Mouse (Mus musculus): ENCODE results near the gene Mdh1b. TPM values are rescaled to one million over a fixed set of nuclear protein-coding genes. Genes with fewer than 3 reads are reported as not detected.

Mdh1b gene
- polyA plus RNA-seq, 1 experiment from 2014 or later: 0.23 TPM

- 0 out of 2 replicates have a peak, but pooled peaks cover 3% of the 10 kb centered on the region for H3K9me3 ChIP-seq (replicated peaks)
- ATAC-seq (replicated peaks; ENCODE audit: low FRiP score): no peak
- H3K4me2 ChIP-seq: no peak overlapping the region
- H3K9ac ChIP-seq: no peak overlapping the region
- no peak overlapping the region for H3K4me3 ChIP-seq (replicated peaks)
- H3K4me1 ChIP-seq: 0 out of 2 replicates have a peak, but pooled peaks cover 2% of the 10 kb centered on the region
- WGBS: 76% methylated on average over 3 of the region's 3 CpGs
- no peaks in the 10 kb centered on the region for H3K36me3 ChIP-seq
- H3K27ac ChIP-seq: no peak overlapping the region
- no peaks in the 10 kb centered on the region for H3K27me3 ChIP-seq
Observed at GRCm38 (mm10) chr1:63708876-63709275, 21.2 kb downstream of the Mdh1b start.

GRCm38 (mm10) chr1:63705733-63706132, 24.4 kb downstream of the Mdh1b start:
- H3K4me2 ChIP-seq: peak overlapping the region; percentile 33
- no peak overlapping the region for H3K4me3 ChIP-seq (replicated peaks)
- no peak for ATAC-seq (replicated peaks; ENCODE audit: low FRiP score)
- no peaks in the 10 kb centered on the region for H3K27me3 ChIP-seq
- H3K9me3 ChIP-seq (replicated peaks): 0 out of 2 replicates have a peak, but pooled peaks cover 3% of the 10 kb centered on the region
- 0 out of 2 replicates have a peak, but pooled peaks cover 2% of the 10 kb centered on the region for H3K4me1 ChIP-seq
- no peak overlapping the region for H3K9ac ChIP-seq
- 57% methylated on average over 5 of the region's 5 CpGs for WGBS
- H3K27ac ChIP-seq: no peak overlapping the region
- no peaks in the 10 kb centered on the region for H3K36me3 ChIP-seq

GRCm38 (mm10) chr1:63696861-63697260, 33.3 kb downstream of the Mdh1b start:
- Histone ChIP-seq H3K9me3 (replicated peaks) (no peaks in the 10 kb centered on the region), H3K27me3 (no peaks in the 10 kb centered on the region), H3K4me1 (no peaks in the 10 kb centered on the region), H3K4me2 (no peak overlapping the region), H3K36me3 (no peaks in the 10 kb centered on the region), H3K27ac (no peak overlapping the region), H3K4me3 (replicated peaks) (no peak overlapping the region), H3K9ac (no peak overlapping the region)
- WGBS: 76% methylated on average over 3 of the region's 3 CpGs
- no peak for ATAC-seq (replicated peaks; ENCODE audit: low FRiP score)

- Histone ChIP-seq H3K9ac (no peak within 1 kb of the TSS), H3K27me3 (no peaks in the 10 kb centered on the region), H3K4me3 (replicated peaks) (no peak within 1 kb of the TSS), H3K4me2 (no peak within 1 kb of the TSS), H3K9me3 (replicated peaks) (no peaks in the 10 kb centered on the region), H3K36me3 (no peaks in the 10 kb centered on the region), H3K27ac (no peak within 1 kb of the TSS), H3K4me1 (no peaks in the 10 kb centered on the region)
- WGBS: 85% methylated on average over 4 of the region's 4 CpGs
- no peak for ATAC-seq (replicated peaks; ENCODE audit: low FRiP score)
Observed at GRCm38 (mm10) chr1:63686827-63687226, 43.3 kb downstream of the Mdh1b start, which contains the start of gene Dytn. Dytn (minus strand) TSS chr1:63686927.

GRCm38 (mm10) chr1:63675975-63676374, 54.1 kb downstream of the Mdh1b start:
- Histone ChIP-seq H3K9me3 (replicated peaks) (no peaks in the 10 kb centered on the region), H3K27me3 (no peaks in the 10 kb centered on the region), H3K9ac (no peak overlapping the region), H3K4me3 (replicated peaks) (no peak overlapping the region), H3K4me2 (no peak overlapping the region), H3K4me1 (no peaks in the 10 kb centered on the region), H3K36me3 (no peaks in the 10 kb centered on the region), H3K27ac (no peak overlapping the region)
- no peak for ATAC-seq (replicated peaks; ENCODE audit: low FRiP score)
- WGBS: 86% methylated on average over 3 of the region's 3 CpGs

- no peaks in the 10 kb centered on the region for H3K36me3 ChIP-seq
- H3K4me1 ChIP-seq: no peaks in the 10 kb centered on the region
- no peak overlapping the region for H3K27ac ChIP-seq
- peak overlapping the region; percentile 19; the same call in 1 of the 2 replicates for H3K4me2 ChIP-seq
- peaks cover 13% of the 10 kb centered on the region; the same call in 1 of the 2 replicates for H3K27me3 ChIP-seq
- no peak overlapping the region for H3K4me3 ChIP-seq (replicated peaks)
- no peak overlapping the region for H3K9ac ChIP-seq
- 0 out of 2 replicates have a peak, but pooled peaks have one; percentile 54 for ATAC-seq (replicated peaks; ENCODE audit: low FRiP score)
- no peaks in the 10 kb centered on the region for H3K9me3 ChIP-seq (replicated peaks)
- 5% methylated on average over 3 of the region's 3 CpGs for WGBS
Observed at GRCm38 (mm10) chr1:63668852-63669160, 61.3 kb downstream of the Mdh1b start.

- 29% methylated on average over 13 of the region's 13 CpGs for WGBS
- peaks cover 13% of the 10 kb centered on the region; the same call in 1 of the 2 replicates for H3K27me3 ChIP-seq
- no peak overlapping the region for H3K9ac ChIP-seq
- peak overlapping the region; percentile 19; the same call in 1 of the 2 replicates for H3K4me2 ChIP-seq
- no peak overlapping the region for H3K27ac ChIP-seq
- no peaks in the 10 kb centered on the region for H3K4me1 ChIP-seq
- H3K9me3 ChIP-seq (replicated peaks): no peaks in the 10 kb centered on the region
- H3K4me3 ChIP-seq (replicated peaks): no peak overlapping the region
- no peaks in the 10 kb centered on the region for H3K36me3 ChIP-seq
- ATAC-seq (replicated peaks; ENCODE audit: low FRiP score): no peak
Observed at GRCm38 (mm10) chr1:63667949-63668851, 61.9 kb downstream of the Mdh1b start.

- 33% methylated on average over 9 of the region's 9 CpGs for WGBS
- H3K9ac ChIP-seq: no peak overlapping the region
Observed at GRCm38 (mm10) chr1:63667201-63667948, 62.7 kb downstream of the Mdh1b start.

GRCm38 (mm10) chr1:63666089-63666488, 64.0 kb downstream of the Mdh1b start:
- no peaks in the 10 kb centered on the region for H3K9me3 ChIP-seq (replicated peaks)
- no peaks in the 10 kb centered on the region for H3K4me1 ChIP-seq
- ATAC-seq (replicated peaks; ENCODE audit: low FRiP score): no peak
- no peak overlapping the region for H3K4me3 ChIP-seq (replicated peaks)
- WGBS: 89% methylated on average over 2 of the region's 2 CpGs
- no peaks in the 10 kb centered on the region for H3K36me3 ChIP-seq
- H3K27me3 ChIP-seq: peaks cover 13% of the 10 kb centered on the region; the same call in 1 of the 2 replicates
- no peak overlapping the region for H3K9ac ChIP-seq
- H3K4me2 ChIP-seq: no peak overlapping the region
- H3K27ac ChIP-seq: no peak overlapping the region

More at GRCm38 (mm10) chr1:63667201-63667948, 62.7 kb downstream of the Mdh1b start:
- Histone ChIP-seq H3K4me1 (no peaks in the 10 kb centered on the region), H3K27ac (no peak overlapping the region), H3K4me2 (no peak overlapping the region), H3K4me3 (replicated peaks) (no peak overlapping the region), H3K36me3 (no peaks in the 10 kb centered on the region), H3K9me3 (replicated peaks) (no peaks in the 10 kb centered on the region), H3K27me3 (peaks cover 13% of the 10 kb centered on the region; the same call in 1 of the 2 replicates)
- ATAC-seq (replicated peaks; ENCODE audit: low FRiP score): no peak

- Histone ChIP-seq H3K27ac (no peak overlapping the region), H3K4me1 (no peaks in the 10 kb centered on the region), H3K4me2 (no peak overlapping the region), H3K9ac (no peak overlapping the region), H3K9me3 (replicated peaks) (no peaks in the 10 kb centered on the region), H3K36me3 (no peaks in the 10 kb centered on the region), H3K4me3 (replicated peaks) (no peak overlapping the region), H3K27me3 (0 out of 2 replicates have a peak, but pooled peaks cover 10% of the 10 kb centered on the region)
- no peak for ATAC-seq (replicated peaks; ENCODE audit: low FRiP score)
- 3% methylated on average over 7 of the region's 7 CpGs for WGBS
Observed at GRCm38 (mm10) chr1:63659591-63659990, 70.5 kb downstream of the Mdh1b start.

- H3K9me3 ChIP-seq (replicated peaks): no peaks in the 10 kb centered on the region
- no peaks in the 10 kb centered on the region for H3K4me1 ChIP-seq
- 12% methylated on average over 6 of the region's 6 CpGs for WGBS
- H3K36me3 ChIP-seq: no peaks in the 10 kb centered on the region
- no peak overlapping the region for H3K4me2 ChIP-seq
- H3K4me3 ChIP-seq (replicated peaks): no peak overlapping the region
- no peak overlapping the region for H3K27ac ChIP-seq
- no peak overlapping the region for H3K9ac ChIP-seq
- 0 out of 2 replicates have a peak, but pooled peaks cover 10% of the 10 kb centered on the region for H3K27me3 ChIP-seq
- ATAC-seq (replicated peaks; ENCODE audit: low FRiP score): no peak
Observed at GRCm38 (mm10) chr1:63658016-63658415, 72.1 kb downstream of the Mdh1b start.
